Mouse (Mus musculus) small intestine, adult 2 months (tissue): Measurements from ENCODE around the gene Gm45234. TPM values are rescaled to one million over a fixed set of nuclear protein-coding genes. Genes with fewer than 3 reads are reported as not detected.

ENCODE experiments used
- H3K27ac ChIP-seq: fragments of 200-500 bp; 2 replicates; pipeline ENCODE4 v1.5.1; 2012; ENCODE audit warnings: low read depth, low read length, control low read depth, inconsistent platforms; ENCODE audit not compliant: insufficient read depth
- H3K27me3 ChIP-seq: fragments of 200-500 bp; 2 replicates; pipeline ENCODE4 v1.6.1; 2012; ENCODE audit warnings: mild to moderate bottlenecking, moderate library complexity, low read length, inconsistent platforms; ENCODE audit not compliant: control insufficient read depth, insufficient read depth
- H3K36me3 ChIP-seq: fragments of 200-500 bp; 2 replicates; pipeline ENCODE4 v1.6.1; 2012; ENCODE audit warnings: mild to moderate bottlenecking, low read length, control low read depth, inconsistent platforms; ENCODE audit not compliant: control insufficient read depth, insufficient read depth
- H3K4me1 ChIP-seq: fragments of 200-500 bp; 2 replicates; pipeline ENCODE4 v1.6.1; 2012; ENCODE audit warnings: low read length, inconsistent platforms, mixed read lengths; ENCODE audit not compliant: control insufficient read depth, insufficient read depth, insufficient read length
- H3K4me3 ChIP-seq: fragments of 200-500 bp; 2 replicates; pipeline ENCODE4 v1.5.1; 2012; ENCODE audit warnings: low read depth, mild to moderate bottlenecking, control low read depth, inconsistent platforms, low read length, moderate library complexity
- CTCF ChIP-seq: fragments of 200-500 bp; IDR thresholded peaks from 2 replicates; pipeline ENCODE4 v1.5.1; 2012; ENCODE audit warnings: low read depth, mild to moderate bottlenecking, control low read depth, inconsistent platforms, low read length, moderate library complexity, mixed read lengths; ENCODE audit not compliant: insufficient replicate concordance, insufficient read length; ENCODE audit errors: extremely low read depth
- POLR2A ChIP-seq: fragments of 200-500 bp; IDR thresholded peaks from 2 replicates; pipeline ENCODE4 v1.6.1; 2012; ENCODE audit warnings: low read depth, mild to moderate bottlenecking, control low read depth, inconsistent platforms, low read length, moderate library complexity
- WGBS: fragments of 180-500 bp; shearing (Covaris S2); methylation state at CpG from one replicate; pipeline ENCODE4 v1.1.7; 2018; 5-methylcytosine and 5-hydroxymethylcytosine counted together
- polyA plus RNA-seq: library from polyadenylated mRNA; depleted of rRNA; stranded (reverse); fragments of >200 nt; gene quantifications from 2 replicates; pipeline ENCODE4 v1.2.3, GENCODE M21; 2012

The Gm45234 gene
- polyA plus RNA-seq, 1 experiment: not detected

- H3K4me1 ChIP-seq: peaks cover 8% of the 10 kb centered on the region
- H3K27me3 ChIP-seq: no peaks in the 10 kb centered on the region
- no peaks in the 10 kb centered on the region for H3K36me3 ChIP-seq
- TF ChIP-seq POLR2A (no peak), CTCF (no peak)
- H3K4me3 ChIP-seq: peak overlapping the region; percentile 86
- peak overlapping the region; percentile 51 for H3K27ac ChIP-seq
- 45% methylated on average over 5 of the region's 5 CpGs for WGBS
Measured at GRCm38 (mm10) chr6:124757351-124757880, 1.6 kb upstream of the Gm45234 start.

- TF ChIP-seq CTCF: no peak
- no peak for TF ChIP-seq POLR2A
- Histone ChIP-seq H3K36me3 (no peaks in the 10 kb centered on the region), H3K4me3 (peak overlapping the region; percentile 86), H3K4me1 (peaks cover 8% of the 10 kb centered on the region), H3K27me3 (no peaks in the 10 kb centered on the region), H3K27ac (peak overlapping the region; percentile 51)
- WGBS: 2% methylated on average over 48 of the region's 54 CpGs
Measured at GRCm38 (mm10) chr6:124756652-124757350, 980 bp upstream of the Gm45234 start.

- no peak for TF ChIP-seq POLR2A
- no peak for TF ChIP-seq CTCF
- Histone ChIP-seq H3K4me1 (peaks cover 8% of the 10 kb centered on the region), H3K4me3 (peak overlapping the region; percentile 86), H3K36me3 (no peaks in the 10 kb centered on the region), H3K27me3 (no peaks in the 10 kb centered on the region), H3K27ac (no peak overlapping the region)
- WGBS: 4% methylated on average over 3 of the region's 3 CpGs
Measured at GRCm38 (mm10) chr6:124755306-124755705, 515 bp downstream of the Gm45234 start.

GRCm38 (mm10) chr6:124753861-124754260 is 2.0 kb downstream of the Gm45234 start:
- H3K36me3 ChIP-seq: peaks cover 6% of the 10 kb centered on the region
- no peaks in the 10 kb centered on the region for H3K27me3 ChIP-seq
- H3K27ac ChIP-seq: no peak overlapping the region
- TF ChIP-seq CTCF (no peak), POLR2A (no peak)
- WGBS: 43% methylated on average over 2 of the region's 2 CpGs
- peaks cover 8% of the 10 kb centered on the region for H3K4me1 ChIP-seq
- no peak overlapping the region for H3K4me3 ChIP-seq

- no peaks in the 10 kb centered on the region for H3K27me3 ChIP-seq
- no peak overlapping the region for H3K4me3 ChIP-seq
- 77% methylated on average over 8 of the region's 8 CpGs for WGBS
- TF ChIP-seq POLR2A: no peak
- TF ChIP-seq CTCF: no peak
- H3K27ac ChIP-seq: no peak overlapping the region
- H3K4me1 ChIP-seq: peaks cover 7% of the 10 kb centered on the region
- H3K36me3 ChIP-seq: peaks cover 17% of the 10 kb centered on the region
Measured at GRCm38 (mm10) chr6:124750405-124750804, 5.4 kb downstream of the Gm45234 start.

GRCm38 (mm10) chr6:124746654-124747632 is 8.9 kb downstream of the Gm45234 start:
- no peak for TF ChIP-seq CTCF
- no peak for TF ChIP-seq POLR2A
- WGBS: 88% methylated on average over 7 of the region's 7 CpGs
- Histone ChIP-seq H3K4me1 (peaks cover 10% of the 10 kb centered on the region), H3K27ac (no peak overlapping the region), H3K36me3 (peaks cover 26% of the 10 kb centered on the region), H3K4me3 (no peak overlapping the region; the same call in 1 of the 2 replicates), H3K27me3 (no peaks in the 10 kb centered on the region)

- Histone ChIP-seq H3K36me3 (peaks cover 26% of the 10 kb centered on the region), H3K27me3 (no peaks in the 10 kb centered on the region), H3K4me3 (peak overlapping the region; percentile 76), H3K27ac (peak overlapping the region; percentile 63; the same call in 1 of the 2 replicates), H3K4me1 (peaks cover 13% of the 10 kb centered on the region)
- WGBS: 19% methylated on average over 8 of the region's 8 CpGs
- no peak for TF ChIP-seq CTCF
- TF ChIP-seq POLR2A: no peak
Measured at GRCm38 (mm10) chr6:124746296-124746605, 9.6 kb downstream of the Gm45234 start.
